Mouse (Mus musculus) hindbrain, embryonic 11.5 days (tissue): ENCODE data around the gene Lctl. TPM values are rescaled to one million over a fixed set of nuclear protein-coding genes. Genes with fewer than 3 reads are reported as not detected.
A peak's percentile ranks its signal among the peaks of the same experiment; 100 is the strongest.

Experiments used
- ATAC-seq: fragments of 200-750 bp; cut with Nextera tagmentation; 2 replicates; pipeline ENCODE4 v1.8.0; 2017; ENCODE audit warnings: mild to moderate bottlenecking, moderate TSS enrichment, moderate library complexity; ENCODE audit not compliant: low FRiP score
- DNase-seq: peaks from one replicate; pipeline ENCODE4 v3.0.0-alpha.2; 2015; ENCODE audit warnings: low spot score
- H3K27ac ChIP-seq: fragments of 300-500 bp; sonication (generic); 2 replicates; pipeline ENCODE4 v1.5.1; 2014; ENCODE audit warnings: mild to moderate bottlenecking, low read depth, low read length
- H3K27me3 ChIP-seq: fragments of 300-500 bp; sonication (generic); 2 replicates; pipeline ENCODE4 v1.6.1; 2014; ENCODE audit warnings: mild to moderate bottlenecking, low read length, moderate library complexity, mixed read lengths; ENCODE audit not compliant: control insufficient read depth, insufficient read depth
- H3K36me3 ChIP-seq: fragments of 300-500 bp; sonication (generic); 2 replicates; pipeline ENCODE4 v1.6.1; 2014; ENCODE audit warnings: mild to moderate bottlenecking, low read length, moderate library complexity, mixed read lengths; ENCODE audit not compliant: control insufficient read depth, insufficient read depth
- H3K4me1 ChIP-seq: fragments of 300-500 bp; sonication (generic); replicated peaks from 2 replicates; pipeline ENCODE4 v1.6.1; 2014; ENCODE audit warnings: low read length, mixed read lengths; ENCODE audit not compliant: control insufficient read depth, insufficient read depth
- H3K4me2 ChIP-seq: fragments of 300-500 bp; sonication (generic); replicated peaks from 2 replicates; pipeline ENCODE4 v1.6.1; 2014; ENCODE audit warnings: mild to moderate bottlenecking, low read depth, low read length
- H3K4me3 ChIP-seq: fragments of 300-500 bp; sonication (generic); 2 replicates; pipeline ENCODE4 v1.5.1; 2014; ENCODE audit warnings: low read depth, low read length
- H3K9ac ChIP-seq: fragments of 300-500 bp; sonication (generic); 2 replicates; pipeline ENCODE4 v1.6.1; 2014; ENCODE audit warnings: low read depth, low read length
- H3K9me3 ChIP-seq: fragments of 300-500 bp; sonication (generic); 2 replicates; pipeline ENCODE4 v1.6.1; 2016; ENCODE audit warnings: low read length; ENCODE audit not compliant: control insufficient read depth
- WGBS: fragments of 180-500 bp; shearing (Covaris S2); extraction: QIAGEN DNeasy Blood & Tissue Kit; methylation state at CpG from one replicate; pipeline ENCODE4 v1.1.7; 2014; 5-methylcytosine and 5-hydroxymethylcytosine counted together
- polyA plus RNA-seq: library from polyadenylated mRNA; unstranded; fragments of >200 nt; fragmentation: Nextera tagmentation; extraction: Ambion mirVana; gene quantifications from 2 replicates; pipeline ENCODE4 v1.2.1, GENCODE M21; 2014

Gene Lctl
- polyA plus RNA-seq, 1 experiment from 2014 or later, result not detected

DNA sequence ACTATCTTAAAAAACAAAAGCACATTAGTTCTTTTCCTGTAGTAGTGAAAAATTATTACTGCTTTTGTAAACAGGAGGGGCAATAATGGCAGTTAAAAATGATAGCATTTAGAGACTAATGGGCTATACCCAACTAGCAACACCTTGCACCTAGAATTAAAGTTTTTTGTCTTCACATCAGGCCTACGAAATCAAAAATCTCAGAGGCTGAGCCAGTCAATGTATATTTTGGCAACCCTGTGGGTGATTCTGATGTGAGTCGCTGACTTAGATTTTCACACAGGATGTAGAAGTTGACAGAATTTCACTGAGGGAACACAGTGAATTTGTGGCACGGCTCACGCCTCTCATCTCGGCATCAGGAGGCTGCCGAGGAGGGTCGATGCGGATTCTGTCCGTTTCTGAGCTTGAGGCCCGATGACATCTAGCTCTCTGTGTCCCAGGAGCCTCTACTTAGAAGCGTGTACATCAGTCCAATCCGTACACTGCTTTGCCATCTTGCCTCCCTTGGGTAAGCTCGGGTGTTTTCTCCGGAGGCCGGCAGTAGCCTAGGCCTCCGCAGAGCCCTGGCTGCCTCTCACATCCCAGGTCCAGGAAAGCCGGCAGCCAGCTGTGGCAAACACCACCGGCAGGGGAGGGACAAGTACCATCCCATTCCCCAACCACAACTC is 55.3 kb downstream of the Lctl start:
- peaks cover 12% of the 10 kb centered on the region for H3K36me3 ChIP-seq
- 3% methylated on average over 18 of the region's 18 CpGs for WGBS
- peak overlapping the region; percentile 49 for H3K4me2 ChIP-seq
- H3K27me3 ChIP-seq, result no peaks in the 10 kb centered on the region
- H3K4me3 ChIP-seq, result peak overlapping the region; percentile 85
- no peaks in the 10 kb centered on the region; the same call in 1 of the 2 replicates for H3K4me1 ChIP-seq
- peak overlapping the region; percentile 87 for H3K27ac ChIP-seq
- no peaks in the 10 kb centered on the region for H3K9me3 ChIP-seq
- DNase-seq (no peak), ATAC-seq (0 out of 2 replicates have a peak, but pooled peaks have one; percentile 61)
- H3K9ac ChIP-seq, result peak overlapping the region; percentile 72

- Histone ChIP-seq H3K9ac (peak within 1 kb of the TSS; percentile 81), H3K4me3 (peak within 1 kb of the TSS; percentile 85), H3K27me3 (no peaks in the 10 kb centered on the region), H3K27ac (peak within 1 kb of the TSS; percentile 87), H3K4me1 (no peaks in the 10 kb centered on the region; the same call in 1 of the 2 replicates), H3K36me3 (peaks cover 14% of the 10 kb centered on the region), H3K9me3 (no peaks in the 10 kb centered on the region), H3K4me2 (peak within 1 kb of the TSS; percentile 62)
- DNase-seq (peak; percentile 89), ATAC-seq (peak; percentile 85)
- under 1% methylated on average over 42 of the region's 42 CpGs for WGBS
Measured at GRCm38 (mm10) chr9:64172816-64173665, 56.1 kb downstream of the Lctl start, which contains the start of the genes Zwilch and Rpl4. Zwilch (minus strand) TSS chr9:64173104. Rpl4 (plus strand) TSS chr9:64173375.

DNA sequence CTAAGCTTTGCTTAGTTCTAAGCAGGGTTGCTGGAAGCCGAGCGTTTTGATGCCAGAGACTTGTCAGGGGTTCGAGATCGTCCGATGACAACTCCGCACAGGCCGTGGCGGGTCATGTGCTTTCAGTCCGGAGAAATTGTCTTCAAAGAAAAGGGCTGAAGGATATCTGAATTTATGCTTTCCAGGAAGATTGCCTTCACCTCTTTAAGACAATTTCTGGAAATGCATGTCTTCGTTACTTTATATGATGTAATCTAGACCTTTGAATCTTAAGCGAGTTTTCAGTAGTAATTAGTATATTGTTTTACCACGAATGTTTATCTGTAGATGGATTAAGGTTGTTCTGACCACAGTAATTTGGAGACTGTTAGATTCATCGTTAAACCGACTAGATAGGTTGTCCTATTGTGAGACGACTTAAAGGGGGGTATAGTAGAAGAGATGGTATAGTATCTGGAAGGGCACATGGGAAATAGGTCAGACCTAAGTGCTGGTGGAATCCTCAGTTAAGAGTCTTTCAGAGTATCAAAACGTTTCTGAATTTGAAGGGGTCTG is 56.8 kb downstream of the Lctl start:
- H3K27ac ChIP-seq, result peak overlapping the region; percentile 87; the same call in 1 of the 2 replicates
- peaks cover 17% of the 10 kb centered on the region for H3K36me3 ChIP-seq
- peak overlapping the region; percentile 62 for H3K4me2 ChIP-seq
- H3K4me3 ChIP-seq, result peak overlapping the region; percentile 85
- peak overlapping the region; percentile 81 for H3K9ac ChIP-seq
- WGBS, result 1% methylated on average over 16 of the region's 16 CpGs
- DNase-seq, result no peak
- no peaks in the 10 kb centered on the region for H3K27me3 ChIP-seq
- no peaks in the 10 kb centered on the region; the same call in 1 of the 2 replicates for H3K4me1 ChIP-seq
- no peak for ATAC-seq
- no peaks in the 10 kb centered on the region for H3K9me3 ChIP-seq

GRCm38 (mm10) chr9:64174341-64174740 is 57.4 kb downstream of the Lctl start:
- DNase-seq (no peak), ATAC-seq (no peak)
- no peak overlapping the region for H3K27ac ChIP-seq
- peak overlapping the region; percentile 62 for H3K4me2 ChIP-seq
- no peaks in the 10 kb centered on the region for H3K9me3 ChIP-seq
- H3K9ac ChIP-seq, result no peak overlapping the region
- H3K27me3 ChIP-seq, result no peaks in the 10 kb centered on the region
- H3K4me1 ChIP-seq, result no peaks in the 10 kb centered on the region; the same call in 1 of the 2 replicates
- peaks cover 17% of the 10 kb centered on the region for H3K36me3 ChIP-seq
- peak overlapping the region; percentile 85 for H3K4me3 ChIP-seq

GRCm38 (mm10) chr9:64174766-64175165 is 57.8 kb downstream of the Lctl start:
- 78% methylated on average over 8 of the region's 8 CpGs for WGBS
- Histone ChIP-seq H3K4me1 (peaks cover 1% of the 10 kb centered on the region), H3K4me2 (peak overlapping the region; percentile 62; the same call in 1 of the 2 replicates), H3K36me3 (peaks cover 17% of the 10 kb centered on the region), H3K4me3 (no peak overlapping the region), H3K27me3 (no peaks in the 10 kb centered on the region), H3K9me3 (no peaks in the 10 kb centered on the region), H3K9ac (no peak overlapping the region), H3K27ac (no peak overlapping the region)
- ATAC-seq (no peak), DNase-seq (no peak)

DNA sequence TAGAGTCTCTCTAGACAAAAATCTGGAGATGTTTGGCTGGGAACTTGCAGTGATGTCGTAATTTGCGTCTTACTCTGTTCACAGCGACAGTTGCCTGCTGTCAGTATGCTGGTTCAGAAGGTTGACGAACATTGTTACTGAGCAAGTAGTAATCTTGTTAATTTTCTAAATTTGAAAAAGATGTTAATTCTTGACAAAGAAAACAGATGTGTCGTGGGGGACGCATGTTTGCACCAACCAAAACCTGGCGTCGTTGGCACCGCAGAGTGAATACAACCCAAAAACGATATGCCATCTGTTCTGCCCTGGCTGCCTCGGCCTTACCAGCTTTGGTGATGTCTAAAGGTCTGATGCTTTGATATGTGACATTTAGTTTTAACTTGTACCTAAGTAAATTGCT is 58.4 kb downstream of the Lctl start:
- Histone ChIP-seq H3K36me3 (peaks cover 17% of the 10 kb centered on the region), H3K9ac (no peak overlapping the region), H3K9me3 (no peaks in the 10 kb centered on the region), H3K4me1 (peaks cover 3% of the 10 kb centered on the region), H3K4me3 (no peak overlapping the region), H3K4me2 (no peak overlapping the region), H3K27me3 (no peaks in the 10 kb centered on the region), H3K27ac (no peak overlapping the region)
- DNase-seq (no peak), ATAC-seq (no peak)
- WGBS, result 94% methylated on average over 11 of the region's 11 CpGs

- H3K4me3 ChIP-seq, result peak overlapping the region; percentile 66
- DNase-seq, result peak; percentile 61
- ATAC-seq, result peak; percentile 78; the same call in 1 of the 2 replicates
- H3K36me3 ChIP-seq, result peaks cover 17% of the 10 kb centered on the region
- H3K27ac ChIP-seq, result peak overlapping the region; percentile 73
- no peak overlapping the region for H3K9ac ChIP-seq
- H3K4me1 ChIP-seq, result peaks cover 3% of the 10 kb centered on the region
- H3K27me3 ChIP-seq, result no peaks in the 10 kb centered on the region
- no peaks in the 10 kb centered on the region for H3K9me3 ChIP-seq
- peak overlapping the region; percentile 32 for H3K4me2 ChIP-seq
- WGBS, result 36% methylated on average over 3 of the region's 3 CpGs
Measured at GRCm38 (mm10) chr9:64178610-64178973, 61.6 kb downstream of the Lctl start.

DNA sequence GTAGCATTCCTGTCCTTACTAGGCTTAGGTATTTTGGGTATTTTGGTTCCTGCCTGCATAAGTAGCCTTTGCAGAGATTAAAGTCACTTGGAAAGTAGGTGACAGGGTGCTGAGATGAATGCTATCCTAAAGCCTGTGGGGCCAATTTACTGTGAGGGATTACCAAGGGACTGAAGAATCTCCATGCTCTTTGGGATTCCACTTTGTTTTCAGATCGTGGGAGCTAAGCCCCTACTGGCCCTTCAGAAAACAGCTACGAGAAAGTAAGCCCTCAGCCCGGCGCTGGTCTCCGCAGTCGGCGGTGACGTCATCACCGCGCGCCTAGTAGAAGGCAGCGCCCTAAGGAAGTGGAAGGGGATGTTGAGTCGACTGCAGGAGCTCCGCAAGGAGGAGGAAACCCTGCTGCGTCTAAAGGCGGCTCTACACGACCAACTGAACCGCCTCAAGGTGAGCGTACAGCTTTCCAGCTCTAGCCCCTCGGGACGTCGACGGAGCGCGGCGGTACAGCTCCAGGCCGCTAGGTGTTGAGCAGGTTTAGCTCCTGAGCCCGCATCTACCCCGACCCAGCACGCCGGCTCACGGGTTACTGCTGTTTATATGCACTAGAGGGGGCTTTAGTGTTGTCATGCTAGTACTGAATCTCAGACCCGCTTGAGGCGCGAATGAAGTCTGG is 62.2 kb downstream of the Lctl start, which contains the start of gene Snapc5:
Gene Snapc5 (plus strand): TSS at position 301 of the 673 bp plus-strand sequence.
- peak within 1 kb of the TSS; percentile 83 for H3K9ac ChIP-seq
- H3K27ac ChIP-seq, result peak within 1 kb of the TSS; percentile 73
- H3K9me3 ChIP-seq, result no peaks in the 10 kb centered on the region
- under 1% methylated on average over 35 of the region's 35 CpGs for WGBS
- peaks cover 3% of the 10 kb centered on the region for H3K4me1 ChIP-seq
- ATAC-seq (peak; percentile 97), DNase-seq (peak; percentile 98)
- peak within 1 kb of the TSS; percentile 48 for H3K4me2 ChIP-seq
- H3K36me3 ChIP-seq, result peaks cover 17% of the 10 kb centered on the region
- H3K27me3 ChIP-seq, result no peaks in the 10 kb centered on the region
- H3K4me3 ChIP-seq, result peak within 1 kb of the TSS; percentile 66
